Mouse (Mus musculus) lung, postnatal 0 days (tissue): ENCODE data around the gene Zcchc9.

Experiments used
- CTCF ChIP-seq: IDR thresholded peaks from 2 replicates; pipeline ENCODE4 v1.5.1; 2016; ENCODE audit warnings: antibody characterized with exemption, mild to moderate bottlenecking
- EP300 ChIP-seq: IDR thresholded peaks from 2 replicates; pipeline ENCODE4 v1.6.1; 2016; ENCODE audit warnings: antibody characterized with exemption, mild to moderate bottlenecking, control low read depth

- TF ChIP-seq EP300, result no peak
- no peak for TF ChIP-seq CTCF
These were observed 20.4 kb upstream of the Zcchc9 start for GRCm38 (mm10) chr13:91827876-91828275.
